Comparison of ENCODE assay signal across 9 mouse cellular contexts in the genomic region with DNA sequence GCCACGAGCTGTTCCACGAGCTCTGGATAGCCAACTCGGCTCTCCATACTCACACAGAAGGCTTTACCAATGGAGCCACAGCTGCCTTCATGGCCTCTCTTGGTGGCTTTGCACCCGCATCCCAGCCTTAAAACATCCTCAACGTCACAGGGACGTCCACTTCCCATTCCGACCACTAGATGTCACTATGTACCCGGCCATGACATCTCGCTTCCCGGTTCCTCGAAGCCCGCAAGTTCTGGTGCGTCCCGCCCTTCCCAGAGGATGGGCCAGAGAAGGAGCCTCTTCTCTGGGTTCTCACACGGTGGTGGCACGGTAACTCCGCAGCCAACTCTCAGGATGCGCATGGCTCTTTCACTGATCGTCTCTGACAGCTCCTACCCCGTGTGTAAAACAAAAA. TPM values are rescaled to one million over a fixed set of nuclear protein-coding genes. Genes with fewer than 3 reads are reported as not detected.
DNase-seq lines count a peak whose midpoint lies in the region; ATAC-seq and TF ChIP-seq lines count a peak whose summit lies in the region.
"Had no signal": no experiment of that assay in that cellular context is flagged by ENCODE, and none has a peak within 500 bp of the region (broad histone marks: within the 10 kb centered on the region; RNA-seq: fewer than 3 reads in every experiment).

No protein-coding gene starts in this region.

- H3K9me3 ChIP-seq in E14TG2a.4 (ENCODE audit: low read length) = no peaks in the 10 kb centered on the region
- H3K9me3 ChIP-seq in embryonic facial prominence, embryonic 12.5 days = no peaks in the 10 kb centered on the region
- H3K9me3 ChIP-seq in heart, postnatal 0 days (replicated peaks; ENCODE audit: control insufficient read depth, low read length) = no peaks in the 10 kb centered on the region
- no peaks in the 10 kb centered on the region for H3K9me3 ChIP-seq in lung, postnatal 0 days (ENCODE audit: low read length)
- H3K9me3 ChIP-seq: limb, embryonic 15.5 days had no signal

- H3K27ac ChIP-seq in embryonic facial prominence, embryonic 12.5 days = no peak overlapping the region
- H3K27ac ChIP-seq in heart, postnatal 0 days (ENCODE audit: low read depth) = no peak overlapping the region
- no peak overlapping the region for H3K27ac ChIP-seq in lung, postnatal 0 days (ENCODE audit: low read length)
- H3K27ac ChIP-seq: limb, embryonic 15.5 days had no signal

- TF ChIP-seq CTCF in E14TG2a.4 (conservative IDR thresholded peaks at IDR 0.05; ENCODE audit: low read length) = peak; percentile 92
- peak; percentile 94 for TF ChIP-seq CTCF in heart, postnatal 0 days (IDR thresholded peaks at IDR 0.05; ENCODE audit: low read depth)
- TF ChIP-seq CTCF in lung, postnatal 0 days (IDR thresholded peaks at IDR 0.05) = peak; percentile 97

- peaks cover 67% of the 10 kb centered on the region for H3K4me1 ChIP-seq in E14TG2a.4 (replicated peaks; ENCODE audit: low read depth, low read length)
- H3K4me1 ChIP-seq in embryonic facial prominence, embryonic 12.5 days = no peaks in the 10 kb centered on the region
- no peaks in the 10 kb centered on the region for H3K4me1 ChIP-seq in heart, postnatal 0 days (ENCODE audit: control insufficient read depth, insufficient read depth)
- H3K4me1 ChIP-seq in lung, postnatal 0 days (ENCODE audit: insufficient read depth, low read depth, low read length) = no peaks in the 10 kb centered on the region

- H3K9ac ChIP-seq in embryonic facial prominence, embryonic 12.5 days = no peak overlapping the region
- no peak overlapping the region for H3K9ac ChIP-seq in heart, postnatal 0 days (replicated peaks; ENCODE audit: low read depth, low read length)
- H3K9ac ChIP-seq in lung, postnatal 0 days (replicated peaks; ENCODE audit: low read depth) = no peak overlapping the region
- H3K9ac ChIP-seq: limb, embryonic 15.5 days had no signal

- WGBS in embryonic facial prominence, embryonic 12.5 days = 4% methylated on average over 20 of the region's 20 CpGs
- WGBS in heart, postnatal 0 days = 4% methylated on average over 20 of the region's 20 CpGs
- 4% methylated on average over 20 of the region's 20 CpGs for WGBS in lung, postnatal 0 days

- no peak overlapping the region for H3K4me3 ChIP-seq in E14TG2a.4 (replicated peaks; ENCODE audit: low read length)
- H3K4me3 ChIP-seq in embryonic facial prominence, embryonic 12.5 days = no peak overlapping the region
- no peak overlapping the region for H3K4me3 ChIP-seq in heart, postnatal 0 days (ENCODE audit: low read depth, low read length)
- H3K4me3 ChIP-seq in lung, postnatal 0 days (ENCODE audit: low read depth, low read length) = no peak overlapping the region
- H3K4me3 ChIP-seq: limb, embryonic 15.5 days had no signal

- 0 out of 2 replicates have a peak overlapping the region, but pooled peaks have one; percentile 7 for H3K4me2 ChIP-seq in embryonic facial prominence, embryonic 12.5 days (replicated peaks)
- H3K4me2 ChIP-seq in heart, postnatal 0 days (ENCODE audit: low read depth, low read length) = no peak overlapping the region
- no peak overlapping the region for H3K4me2 ChIP-seq in lung, postnatal 0 days (replicated peaks; ENCODE audit: low read depth, low read length)
- H3K4me2 ChIP-seq: limb, embryonic 15.5 days had no signal

- TF ChIP-seq EP300 in heart, postnatal 0 days (IDR thresholded peaks at IDR 0.05; ENCODE audit: low read depth) = no peak
- TF ChIP-seq EP300 in lung, postnatal 0 days (IDR thresholded peaks at IDR 0.05) = no peak

- peak; percentile 36 to 37 for DNase-seq in adrenal gland, postnatal 4 days (ENCODE audit: low spot score in 2 of 2)
- DNase-seq in heart, postnatal 0 days (ENCODE audit: low spot score) = peak; percentile 35
- DNase-seq in layer of hippocampus, adult 18-20 months (ENCODE audit: low spot score in 2 of 2) = peak; percentile 68 to 95
- DNase-seq in lung, postnatal 0 days (ENCODE audit: low spot score) = peak; percentile 84
- peak; percentile 50 for DNase-seq in retina, adult 2 months (ENCODE audit: low read depth, low spot score)
- peak; percentile 72 for DNase-seq in urinary bladder, postnatal 14 days (ENCODE audit: low spot score)

- peaks cover 14% of the 10 kb centered on the region for H3K36me3 ChIP-seq in E14TG2a.4 (ENCODE audit: insufficient read depth, low read length)
- H3K36me3 ChIP-seq in embryonic facial prominence, embryonic 12.5 days = no peaks in the 10 kb centered on the region
- H3K36me3 ChIP-seq in heart, postnatal 0 days (replicated peaks; ENCODE audit: control insufficient read depth, insufficient read depth, low read length) = no peaks in the 10 kb centered on the region
- no peaks in the 10 kb centered on the region for H3K36me3 ChIP-seq in lung, postnatal 0 days (ENCODE audit: insufficient read depth, low read length)
- H3K36me3 ChIP-seq: limb, embryonic 15.5 days had no signal

- ATAC-seq in embryonic facial prominence, embryonic 12.5 days (ENCODE audit: insufficient number of reproducible peaks, insufficient read depth, low FRiP score, low TSS enrichment) = no peak
- no peak for ATAC-seq in heart, postnatal 0 days (ENCODE audit: insufficient read depth, low read depth)
- peak; percentile 35; the same call in 1 of the 2 replicates for ATAC-seq in lung, postnatal 0 days

- peaks cover 3% of the 10 kb centered on the region for H3K27me3 ChIP-seq in E14TG2a.4 (ENCODE audit: insufficient read depth, low read length)
- H3K27me3 ChIP-seq in embryonic facial prominence, embryonic 12.5 days = no peaks in the 10 kb centered on the region
- peaks cover 30% of the 10 kb centered on the region for H3K27me3 ChIP-seq in heart, postnatal 0 days (ENCODE audit: control insufficient read depth, insufficient read depth, low read length)
- H3K27me3 ChIP-seq in lung, postnatal 0 days (replicated peaks; ENCODE audit: insufficient read depth, low read length) = peaks cover 3% of the 10 kb centered on the region; the same call in 1 of the 2 replicates

RNA-seq across cellular contexts. Expression of gene Aym1, which starts 8.8 kb away (rescaled TPM):
- total RNA-seq in adrenal gland, postnatal 4 days (2021) = not detected
- polyA plus RNA-seq in embryonic facial prominence, embryonic 12.5 days (2016; fragmentation: Nextera tagmentation; extraction: Ambion mirVana) = not detected in 2 replicates
- total RNA-seq in heart, postnatal 0 days (2014; rRNA removed; ENCODE audit: low replicate concordance) = not detected in 2 replicates
- not detected in 2 replicates for polyA plus RNA-seq in heart, postnatal 0 days (2015; fragmentation: Nextera tagmentation; extraction: Ambion mirVana)
- not detected for total RNA-seq in layer of hippocampus, adult 18-20 months (2021)
- polyA plus RNA-seq in lung, postnatal 0 days (2015; fragmentation: Nextera tagmentation; extraction: Ambion mirVana) = not detected in 2 replicates
- polyA plus RNA-seq: limb, embryonic 15.5 days had no signal

RNA-seq across cellular contexts. Expression of gene Sgsm1, which starts 55.3 kb away (rescaled TPM):
- total RNA-seq in adrenal gland, postnatal 4 days (2021) = 10 to 100 TPM; 23.0 to 24.3 TPM
- 5.3 and 5.6 TPM in 2 replicates for polyA plus RNA-seq in embryonic facial prominence, embryonic 12.5 days (2016; fragmentation: Nextera tagmentation; extraction: Ambion mirVana)
- 0.35 and 1.1 TPM in 2 replicates for total RNA-seq in heart, postnatal 0 days (2014; rRNA removed; ENCODE audit: low replicate concordance)
- 0.11 and 0.32 TPM in 2 replicates for polyA plus RNA-seq in heart, postnatal 0 days (2015; fragmentation: Nextera tagmentation; extraction: Ambion mirVana)
- total RNA-seq in layer of hippocampus, adult 18-20 months (2021) = 10 to 100 TPM; 75.8 to 90.7 TPM
- polyA plus RNA-seq in lung, postnatal 0 days (2015; fragmentation: Nextera tagmentation; extraction: Ambion mirVana) = 1.2 and 1.5 TPM in 2 replicates

Comparison
In these comparisons a context has a peak if more than half of its experiments do, and no peak if none do; other contexts are left out.
1. RNA of gene Sgsm1, which starts 55.3 kb away (total RNA-seq): 75.8 to 90.7 TPM in layer of hippocampus, adult 18-20 months and 23.0 to 24.3 TPM in adrenal gland, postnatal 4 days; 0.35 to 1.1 TPM in heart, postnatal 0 days; every median in the first group is over 10 times any median in the second.
2. Peak in every context shown above with its lines, with median percentiles within 50 percentile points of each other: CTCF ChIP-seq and DNase-seq.